Mouse (Mus musculus) liver, embryonic 14.5 days (tissue): Measurements from ENCODE around the gene Gm17268. TPM values are rescaled to one million over a fixed set of nuclear protein-coding genes. Genes with fewer than 3 reads are reported as not detected.

Experiments used
- ATAC-seq: fragments of 200-750 bp; cut with Nextera tagmentation; 2 replicates; pipeline ENCODE4 v1.8.0; 2017; ENCODE audit warnings: moderate number of reproducible peaks, mild to moderate bottlenecking, moderate library complexity; ENCODE audit not compliant: insufficient read depth
- DNase-seq, 3 experiments: peaks; one replicate each; pipeline ENCODE4 v3.0.0-alpha.2; 2012 to 2013; ENCODE audit warnings: low read depth in 3 of 3, low spot score in 3 of 3
- H3K27ac ChIP-seq: fragments of 300-500 bp; sonication (generic); 2 replicates; pipeline ENCODE4 v1.5.1; 2014; ENCODE audit warnings: moderate library complexity, mild to moderate bottlenecking, control low read depth, inconsistent platforms
- H3K27me3 ChIP-seq: fragments of 300-500 bp; sonication (generic); 2 replicates; pipeline ENCODE4 v1.6.1; 2014; ENCODE audit warnings: mild to moderate bottlenecking, low read length, moderate library complexity; ENCODE audit not compliant: control insufficient read depth, insufficient read depth
- H3K36me3 ChIP-seq: fragments of 300-500 bp; sonication (generic); replicated peaks from 2 replicates; pipeline ENCODE4 v1.6.1; 2014; ENCODE audit warnings: low read depth; ENCODE audit not compliant: control insufficient read depth, insufficient read depth
- H3K4me1 ChIP-seq, 2 experiments: fragments of 200-500 bp in 1 of 2; fragments of 300-500 bp in 1 of 2; sonication (generic) in 1 of 2; replicated peaks; 2 replicates each; pipeline ENCODE4 v1.6.1; 2012 to 2014; ENCODE audit warnings: antibody characterized with exemption in 1 of 2, inconsistent platforms in 1 of 2, low read length in 1 of 2; ENCODE audit not compliant: control insufficient read depth in 2 of 2, insufficient read depth in 2 of 2
- H3K4me2 ChIP-seq: fragments of 300-500 bp; sonication (generic); 2 replicates; pipeline ENCODE4 v1.6.1; 2014; ENCODE audit warnings: low read depth, mild to moderate bottlenecking, control low read depth, moderate library complexity
- H3K4me3 ChIP-seq, 2 experiments: fragments of 200-500 bp in 1 of 2; fragments of 300-500 bp in 1 of 2; sonication (generic) in 1 of 2; 2 replicates each; pipeline ENCODE4 v1.5.1; 2012 to 2014; ENCODE audit warnings: low read depth in 2 of 2, low read length in 2 of 2, mild to moderate bottlenecking in 2 of 2, control low read depth in 1 of 2, inconsistent platforms in 1 of 2, moderate library complexity in 1 of 2; ENCODE audit not compliant: insufficient read depth in 1 of 2
- H3K9ac ChIP-seq: fragments of 300-500 bp; sonication (generic); replicated peaks from 2 replicates; pipeline ENCODE4 v1.6.1; 2014; ENCODE audit warnings: mild to moderate bottlenecking, control low read depth, moderate library complexity
- H3K9me3 ChIP-seq: fragments of 300-500 bp; sonication (generic); 2 replicates; pipeline ENCODE4 v1.6.1; 2016; ENCODE audit warnings: low read length, mixed read lengths; ENCODE audit not compliant: control insufficient read depth
- CTCF ChIP-seq: IDR thresholded peaks from 2 replicates; pipeline ENCODE4 v1.5.1; 2016; ENCODE audit warnings: antibody characterized with exemption, low read depth, control low read depth
- EP300 ChIP-seq: IDR thresholded peaks from 2 replicates; pipeline ENCODE4 v1.6.1; 2016; ENCODE audit warnings: antibody characterized with exemption, low read depth
- WGBS: fragments of 180-500 bp; shearing (Covaris S2); extraction: QIAGEN DNeasy Blood & Tissue Kit; methylation state at CpG from one replicate; pipeline ENCODE4 v1.1.7; 2014; ENCODE audit not compliant: insufficient replicate concordance; 5-methylcytosine and 5-hydroxymethylcytosine counted together
- polyA plus RNA-seq, 2 experiments: library from polyadenylated mRNA; depleted of rRNA in 1 of 2; stranded (reverse) in 1 of 2; unstranded in 1 of 2; fragments of >200 nt; fragmentation: Nextera tagmentation in 1 of 2; extraction: Ambion mirVana in 1 of 2; gene quantifications; 2 replicates each; pipeline versions ENCODE4 v1.2.1 to v1.2.3; 2012 to 2014

Gene Gm17268
- polyA plus RNA-seq, 2 experiments = not detected

GRCm38 (mm10) chr11:82004810-82005209 is 33.6 kb downstream of the Gm17268 start:
- Histone ChIP-seq H3K9ac (no peak overlapping the region), H3K4me2 (no peak overlapping the region), H3K4me1 (peaks cover 0 to 6% of the 10 kb centered on the region in 2 experiments; a peak in 2 of 4 replicates), H3K4me3 (no peak overlapping the region), H3K27me3 (no peaks in the 10 kb centered on the region), H3K36me3 (no peaks in the 10 kb centered on the region), H3K9me3 (no peaks in the 10 kb centered on the region), H3K27ac (no peak overlapping the region)
- no peak for TF ChIP-seq CTCF
- no peak for TF ChIP-seq EP300
- ATAC-seq (no peak), DNase-seq (no peak)
- WGBS = 17% methylated on average over 2 of the region's 2 CpGs

- H3K9me3 ChIP-seq = no peaks in the 10 kb centered on the region
- H3K27me3 ChIP-seq = no peaks in the 10 kb centered on the region
- 41% methylated on average over 5 of the region's 5 CpGs for WGBS
- ATAC-seq = no peak
- no peaks in the 10 kb centered on the region for H3K4me1 ChIP-seq
- no peak overlapping the region for H3K4me2 ChIP-seq
- H3K4me3 ChIP-seq = no peak overlapping the region
- no peak overlapping the region for H3K27ac ChIP-seq
- no peak overlapping the region for H3K9ac ChIP-seq
- no peak for DNase-seq
- TF ChIP-seq EP300 (no peak), CTCF (no peak)
- no peaks in the 10 kb centered on the region for H3K36me3 ChIP-seq
These were observed 37.8 kb downstream of the Gm17268 start for GRCm38 (mm10) chr11:82000581-82000980.

GRCm38 (mm10) chr11:81999469-81999868 is 38.9 kb downstream of the Gm17268 start:
- TF ChIP-seq EP300 = no peak
- TF ChIP-seq CTCF = no peak
- DNase-seq = no peak
- ATAC-seq = no peak

GRCm38 (mm10) chr11:81998646-81999045 is 39.7 kb downstream of the Gm17268 start:
- TF ChIP-seq EP300 = no peak
- TF ChIP-seq CTCF = no peak
- Histone ChIP-seq H3K4me2 (no peak overlapping the region), H3K4me3 (no peak overlapping the region), H3K9me3 (no peaks in the 10 kb centered on the region), H3K36me3 (no peaks in the 10 kb centered on the region), H3K27ac (no peak overlapping the region), H3K9ac (no peak overlapping the region), H3K27me3 (no peaks in the 10 kb centered on the region), H3K4me1 (no peaks in the 10 kb centered on the region)
- DNase-seq (no peak), ATAC-seq (no peak)
- 69% methylated on average over 3 of the region's 3 CpGs for WGBS

More at GRCm38 (mm10) chr11:81999469-81999868, 38.9 kb downstream of the Gm17268 start:
- Histone ChIP-seq H3K27ac (no peak overlapping the region), H3K9me3 (no peaks in the 10 kb centered on the region), H3K4me3 (no peak overlapping the region), H3K9ac (no peak overlapping the region), H3K4me2 (no peak overlapping the region), H3K36me3 (no peaks in the 10 kb centered on the region), H3K4me1 (no peaks in the 10 kb centered on the region), H3K27me3 (no peaks in the 10 kb centered on the region)
- 52% methylated on average over 4 of the region's 4 CpGs for WGBS

GRCm38 (mm10) chr11:81997085-81997484 is 41.3 kb downstream of the Gm17268 start:
- Histone ChIP-seq H3K9me3 (no peaks in the 10 kb centered on the region), H3K27me3 (no peaks in the 10 kb centered on the region), H3K4me2 (no peak overlapping the region), H3K4me3 (no peak overlapping the region), H3K4me1 (no peaks in the 10 kb centered on the region), H3K9ac (no peak overlapping the region), H3K36me3 (no peaks in the 10 kb centered on the region), H3K27ac (no peak overlapping the region)
- DNase-seq = no peak
- WGBS = 55% methylated on average over 5 of the region's 5 CpGs
- TF ChIP-seq CTCF (no peak), EP300 (no peak)
- ATAC-seq = no peak
